Mouse (Mus musculus) central nervous system, embryonic 18 days (tissue): Measurements from ENCODE around the gene Plekhg6. TPM values are rescaled to one million over a fixed set of nuclear protein-coding genes. Genes with fewer than 3 reads are reported as not detected.

Experiments
- polyA plus RNA-seq: library from polyadenylated mRNA; depleted of rRNA; stranded (reverse); fragments of >200 nt; gene quantifications from 2 replicates; pipeline ENCODE4 v1.2.3, GENCODE M21; 2012; rRNA removed

Plekhg6 gene
- polyA plus RNA-seq: 0.29 and 0.39 TPM in 2 replicates

GRCm38 (mm10) chr6:125380372-125381360 is at the start of gene Plekhg6:
TSS of gene Plekhg6 (minus strand) at chr6:125380793.

DNA sequence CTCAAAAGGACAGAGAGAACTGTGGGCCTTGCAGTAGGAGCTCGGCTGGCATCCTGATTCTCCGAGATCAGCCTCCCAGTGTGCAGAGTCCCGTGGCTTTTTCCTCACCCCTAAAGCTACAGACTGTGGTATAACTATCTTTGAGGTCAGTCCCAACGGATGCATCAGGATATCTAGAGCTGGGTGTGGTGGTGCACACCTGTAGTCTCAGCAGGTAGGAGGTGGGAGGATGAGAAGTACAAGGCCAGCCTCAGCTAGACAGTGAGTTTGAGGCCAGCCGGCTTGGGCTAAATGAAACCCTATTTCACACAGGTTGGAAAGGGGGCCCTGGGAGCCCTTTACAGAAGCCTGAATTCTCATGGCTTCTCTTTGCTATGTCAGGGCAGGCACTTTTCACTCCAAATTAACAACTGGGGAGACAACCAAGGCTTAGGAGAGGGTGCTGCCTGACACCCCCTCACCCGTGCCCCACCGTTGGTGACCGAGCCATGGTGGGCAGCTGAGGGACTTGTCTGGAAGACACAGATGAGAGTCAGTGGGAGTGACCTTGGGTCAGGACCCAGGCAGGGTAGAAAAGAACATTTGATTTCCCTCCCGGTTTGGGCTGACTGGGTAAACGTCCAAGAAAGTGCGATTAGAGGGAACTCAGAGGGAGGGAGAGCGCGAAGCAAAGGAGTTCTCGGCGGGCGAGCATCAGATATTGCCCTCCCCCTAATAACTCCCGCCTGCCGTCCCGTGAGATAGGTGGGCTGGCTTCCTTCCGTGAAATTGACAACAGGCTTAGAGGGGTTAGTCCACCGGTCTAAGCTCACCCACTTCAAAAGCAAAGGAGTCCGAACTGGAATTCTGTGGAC is 31.6 kb downstream of the Plekhg6 start, which contains the start of gene Tnfrsf1a:
Gene Tnfrsf1a, plus strand, starts transcription at position 642 of the 854 bp plus-strand sequence.

DNA sequence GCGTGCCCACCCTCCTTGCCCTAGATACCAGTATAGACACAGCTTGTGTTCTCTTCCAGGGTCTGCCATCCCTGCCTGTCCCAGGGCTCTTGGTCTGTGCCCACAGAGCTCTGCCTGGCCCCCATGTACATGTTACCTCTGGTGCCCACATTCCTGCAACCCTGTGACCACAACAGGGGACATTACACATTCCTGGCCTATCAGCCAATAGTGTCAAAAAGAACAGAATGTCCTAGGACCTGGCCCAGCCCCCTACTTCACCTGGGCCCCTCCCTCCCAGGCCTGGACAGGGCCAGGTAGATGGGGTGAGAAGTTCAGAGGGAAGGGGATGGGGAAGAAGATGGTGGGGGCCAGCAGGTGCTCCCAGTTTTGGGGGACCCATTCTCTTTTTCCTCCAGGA is 60.3 kb downstream of the Plekhg6 start, which contains the start of gene Scnn1a:
Gene Scnn1a, plus strand, starts transcription at position 337 of the 400 bp plus-strand sequence.

GRCm38 (mm10) chr6:125313546-125314230 is 66.9 kb downstream of the Plekhg6 start, which contains the start of gene Ltbr:
TSS of gene Ltbr (minus strand) at chr6:125313885.

Other genes starting within 250 kb of the Plekhg6 start
- gene Nop2, start 248.9 kb downstream of the Plekhg6 start, polyA plus RNA-seq: 34.2 and 34.6 TPM in 2 replicates
- gene Iffo1, start 235.6 kb downstream of the Plekhg6 start, polyA plus RNA-seq: 28.2 and 29.8 TPM in 2 replicates
- 3,044 and 3,218 TPM in 2 replicates for gene Gapdh, start 214.3 kb downstream of the Plekhg6 start, polyA plus RNA-seq
- gene Ncapd2, start 189.1 kb downstream of the Plekhg6 start, polyA plus RNA-seq: 95.0 and 104 TPM in 2 replicates
- 54.1 and 59.6 TPM in 2 replicates for gene Mrpl51, start 189.0 kb downstream of the Plekhg6 start, polyA plus RNA-seq
- 26.6 and 33.8 TPM in 2 replicates for gene Vamp1, start 165.2 kb downstream of the Plekhg6 start, polyA plus RNA-seq
- 4.2 and 4.4 TPM in 2 replicates for gene Tapbpl, start 148.9 kb downstream of the Plekhg6 start, polyA plus RNA-seq
- gene Cd27, start 143.8 kb downstream of the Plekhg6 start, polyA plus RNA-seq: 0.06 and 0.20 TPM in 2 replicates
- gene Tuba3a, start 94.8 kb downstream of the Plekhg6 start, polyA plus RNA-seq: not detected in 2 replicates
- gene Ltbr, start 66.9 kb downstream of the Plekhg6 start, polyA plus RNA-seq: 10.4 and 11.4 TPM in 2 replicates
- 1.2 and 1.8 TPM in 2 replicates for gene Scnn1a, start 60.1 kb downstream of the Plekhg6 start, polyA plus RNA-seq
- gene Tnfrsf1a, start 31.4 kb downstream of the Plekhg6 start, polyA plus RNA-seq: 14.9 and 15.3 TPM in 2 replicates
- 82.0 and 93.0 TPM in 2 replicates for gene Cd9, start 114.0 kb upstream of the Plekhg6 start, polyA plus RNA-seq
- gene Vwf, start 166.0 kb upstream of the Plekhg6 start, polyA plus RNA-seq: 17.2 and 23.8 TPM in 2 replicates